Mouse (Mus musculus): Measurements from ENCODE around the gene Cd163.
"Not testable (repeated sequence)": the region's sequence is repeated elsewhere in the genome, so short reads cannot be mapped to it uniquely, and the experiment has no call there.

The Cd163 gene

DNA sequence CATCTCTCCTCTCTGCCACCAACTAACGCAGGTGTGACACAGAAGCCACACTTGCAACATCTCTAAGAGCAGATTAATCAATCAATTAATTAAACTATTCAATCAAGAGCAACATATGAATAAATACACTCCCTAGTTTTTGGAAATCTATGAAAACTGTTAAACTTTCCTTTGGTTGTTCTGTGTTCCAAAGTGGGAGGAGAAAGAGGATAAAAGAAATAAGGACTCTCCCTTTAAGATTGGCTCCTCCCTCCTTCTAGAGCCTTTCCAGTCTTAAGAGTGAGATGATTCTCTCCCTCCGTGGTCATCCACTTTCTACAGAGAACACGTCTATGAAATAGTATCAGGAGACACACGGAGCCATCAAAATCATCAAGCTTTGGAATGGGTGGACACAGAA is at the start of gene Cd163:
Gene Cd163, plus strand, starts transcription at position 301 of the 400 bp plus-strand sequence.
- no peak for DNase-seq

DNA sequence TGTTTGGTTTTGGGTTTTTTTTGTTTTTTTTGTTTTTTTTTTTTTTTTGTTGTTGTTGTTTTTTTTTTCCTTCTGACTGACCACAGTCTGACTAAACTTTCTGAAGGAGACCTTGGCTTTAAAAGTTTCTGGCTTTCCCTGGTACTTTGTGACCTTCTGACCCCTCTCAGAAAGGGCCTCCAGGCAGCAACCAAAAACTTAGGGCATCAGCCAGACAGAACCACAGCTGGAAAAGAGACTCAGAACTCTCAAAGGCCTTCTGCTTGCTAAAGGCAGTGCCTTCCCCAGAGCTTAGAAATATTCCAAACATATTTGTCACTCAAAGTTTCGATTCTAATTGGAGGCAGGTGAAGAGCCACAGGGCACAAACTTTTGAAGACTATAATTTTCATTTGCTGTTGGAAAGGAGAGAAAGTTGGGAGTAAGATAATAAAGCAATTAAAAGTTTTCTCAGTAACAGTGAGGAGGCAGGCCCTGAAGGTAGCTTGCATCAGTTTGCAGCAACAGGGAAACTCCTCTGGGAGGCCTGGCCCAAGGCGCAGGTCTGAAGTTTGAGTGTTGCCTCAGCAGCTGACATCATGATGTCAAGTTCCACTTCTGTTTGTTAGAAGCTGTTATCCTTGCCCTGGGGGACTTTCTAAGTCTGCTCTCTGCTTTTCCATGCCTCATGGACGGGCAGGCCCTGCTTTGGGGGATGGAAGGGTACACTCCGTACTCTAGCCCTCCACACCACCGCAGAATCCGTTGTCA is 48.6 kb upstream of the Cd163 start:
- no peak for DNase-seq

DNA sequence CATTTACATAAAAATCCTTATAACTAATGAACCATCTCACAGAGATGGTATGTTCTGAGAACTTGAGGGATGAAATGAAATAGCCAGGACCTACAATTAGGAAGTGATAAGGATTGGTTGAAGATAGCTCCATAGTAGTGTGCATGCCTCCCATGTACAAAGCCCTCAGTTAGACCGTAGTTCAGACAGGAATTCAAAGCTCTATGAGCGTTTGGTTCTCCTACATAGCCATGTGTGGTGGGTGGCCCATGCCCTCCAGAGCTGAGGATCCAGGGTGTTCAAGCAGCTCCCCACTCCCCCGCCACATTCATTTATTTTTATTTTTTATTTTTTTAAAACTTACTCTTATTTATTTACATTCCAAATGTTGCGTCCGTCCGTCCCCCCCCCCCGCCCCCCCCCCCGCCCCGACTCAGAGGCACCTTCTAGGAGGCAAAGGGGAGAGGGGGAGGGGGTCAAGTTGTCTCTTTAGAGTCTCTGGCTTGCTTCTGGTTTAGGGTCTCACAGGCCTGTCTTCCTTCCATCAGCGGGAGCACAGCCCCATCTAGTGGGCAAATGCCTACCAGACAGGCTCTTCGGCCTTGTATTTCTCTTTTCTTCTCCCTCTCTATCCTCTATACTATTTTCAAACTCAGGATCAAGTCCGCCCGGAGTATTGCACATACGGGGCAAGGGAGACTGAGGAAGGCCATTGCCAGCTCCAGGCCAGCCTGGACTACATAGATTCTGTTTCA is 44.1 kb upstream of the Cd163 start:
- peak; percentile 51 for DNase-seq

- DNase-seq: peak; percentile 55
These were observed 41.8 kb upstream of the Cd163 start for GRCm38 (mm10) chr6:124262696-124263095.

DNA sequence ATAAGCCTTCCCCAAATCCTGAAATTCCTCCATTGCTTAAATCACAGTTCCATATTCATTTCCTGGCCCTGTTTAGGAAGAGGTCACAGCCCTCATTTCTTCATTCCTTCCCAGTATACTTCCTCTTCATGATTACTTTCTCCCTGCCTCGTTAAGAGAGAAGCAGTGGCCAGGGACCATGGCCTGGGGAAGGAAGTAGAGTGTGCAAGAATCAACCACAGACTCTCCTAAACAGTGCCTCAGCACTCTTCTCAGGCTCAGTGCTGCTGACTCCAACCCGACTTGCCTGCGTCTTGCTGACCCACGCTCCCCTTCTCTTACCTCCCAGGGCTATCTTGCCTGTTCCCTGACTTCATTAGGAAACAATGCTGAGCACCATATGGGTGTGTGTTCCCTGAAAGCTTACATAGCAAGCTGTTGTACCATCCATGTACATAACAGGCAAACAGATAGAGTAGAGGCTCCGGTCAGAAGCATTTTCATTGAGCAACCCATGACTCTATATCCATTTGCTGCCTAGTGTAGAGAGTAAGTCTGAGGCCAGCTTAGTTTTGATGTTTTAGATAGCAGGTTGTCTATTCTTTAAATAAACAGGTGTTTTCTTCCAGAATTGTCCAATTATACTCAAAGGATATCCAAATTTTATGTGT is 31.1 kb upstream of the Cd163 start:
- no peak for DNase-seq

DNA sequence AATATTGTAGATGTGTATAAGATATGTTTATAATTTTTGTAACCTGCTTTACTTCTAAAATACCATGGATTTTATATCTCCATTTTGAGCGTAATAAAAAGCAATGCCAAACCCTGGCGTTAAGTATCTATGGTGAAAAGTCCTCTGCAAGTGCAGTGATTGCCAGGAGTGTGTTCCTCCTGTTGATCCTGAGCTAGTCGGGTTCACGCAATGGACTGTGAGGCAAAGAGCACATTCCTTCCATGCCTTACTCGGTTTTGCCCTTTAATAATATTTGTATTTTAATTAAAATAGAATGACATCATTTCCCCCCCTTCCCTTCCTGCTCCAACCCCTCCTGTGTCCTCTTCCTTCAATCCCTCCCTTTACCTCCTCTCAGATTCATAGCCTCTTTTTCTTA is 26.8 kb upstream of the Cd163 start:
- DNase-seq: no peak

GRCm38 (mm10) chr6:124278291-124278690 is 26.2 kb upstream of the Cd163 start:
- no peak for DNase-seq

DNA sequence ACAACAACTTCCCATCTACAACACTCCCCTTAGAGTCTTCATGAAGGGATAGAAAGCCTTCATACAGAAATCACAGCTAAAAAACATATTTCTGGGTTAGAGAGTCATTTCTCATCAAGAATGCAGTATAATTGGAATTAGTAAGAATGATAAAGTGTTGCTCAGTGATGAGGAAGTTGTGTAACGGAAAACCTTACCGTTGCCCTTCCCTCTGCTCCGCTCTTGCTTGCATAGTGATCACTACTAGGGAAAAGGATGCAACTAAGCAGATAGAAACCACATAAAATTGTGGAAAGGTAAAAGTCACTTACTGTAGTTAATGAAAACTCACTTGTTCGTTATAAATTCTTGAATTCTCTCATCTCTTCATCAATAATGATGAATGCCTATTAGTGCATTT is 21.7 kb upstream of the Cd163 start:
- DNase-seq: no peak

GRCm38 (mm10) chr6:124297378-124297777 is 7.1 kb upstream of the Cd163 start:
- DNase-seq: not testable (repeated sequence)

DNA sequence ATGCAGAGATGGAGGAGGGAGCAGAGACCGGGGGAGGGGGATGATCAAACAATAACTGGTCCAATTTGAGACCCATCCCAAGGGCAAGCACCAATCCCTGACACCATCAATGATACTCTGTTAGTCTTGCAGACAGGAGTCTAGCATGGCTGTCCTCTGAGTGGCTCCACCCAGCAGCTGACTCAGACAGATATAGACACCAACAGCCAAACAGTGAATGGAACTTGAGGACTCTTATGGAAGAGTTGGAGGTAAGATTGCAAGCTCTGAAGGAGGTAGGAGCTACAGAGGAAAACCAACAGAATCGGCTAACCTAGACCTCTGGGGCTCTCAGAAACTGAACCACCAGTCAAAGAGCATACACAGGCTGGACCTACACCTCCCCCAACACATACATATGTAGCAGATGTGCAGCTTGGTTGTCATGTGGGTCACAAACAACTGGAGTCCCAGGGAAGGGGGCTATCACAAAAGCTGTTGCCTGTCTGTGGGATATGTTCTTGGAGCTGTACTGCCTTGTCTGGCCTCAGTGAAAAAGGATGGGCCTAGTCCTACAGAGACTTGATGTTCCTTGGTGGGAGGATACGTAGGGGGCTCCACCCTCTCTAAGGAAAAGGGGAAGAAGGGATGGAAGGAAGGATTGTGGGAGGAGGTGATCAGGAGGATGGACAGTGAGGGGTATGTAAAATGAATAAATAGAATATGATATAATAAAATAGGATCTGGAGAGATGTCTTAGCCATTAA is 2.8 kb upstream of the Cd163 start:
- DNase-seq: no peak

DNA sequence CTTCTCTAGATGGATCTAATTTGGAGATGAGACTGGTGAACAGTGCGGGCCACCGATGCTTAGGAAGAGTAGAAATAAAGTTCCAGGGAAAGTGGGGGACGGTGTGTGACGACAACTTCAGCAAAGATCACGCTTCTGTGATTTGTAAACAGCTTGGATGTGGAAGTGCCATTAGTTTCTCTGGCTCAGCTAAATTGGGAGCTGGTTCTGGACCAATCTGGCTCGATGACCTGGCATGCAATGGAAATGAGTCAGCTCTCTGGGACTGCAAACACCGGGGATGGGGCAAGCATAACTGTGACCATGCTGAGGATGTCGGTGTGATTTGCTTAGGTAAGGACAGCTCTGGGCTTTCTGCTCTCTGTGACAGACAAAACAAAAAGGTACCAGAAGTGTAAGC is 4.5 kb downstream of the Cd163 start:
- DNase-seq: no peak

DNA sequence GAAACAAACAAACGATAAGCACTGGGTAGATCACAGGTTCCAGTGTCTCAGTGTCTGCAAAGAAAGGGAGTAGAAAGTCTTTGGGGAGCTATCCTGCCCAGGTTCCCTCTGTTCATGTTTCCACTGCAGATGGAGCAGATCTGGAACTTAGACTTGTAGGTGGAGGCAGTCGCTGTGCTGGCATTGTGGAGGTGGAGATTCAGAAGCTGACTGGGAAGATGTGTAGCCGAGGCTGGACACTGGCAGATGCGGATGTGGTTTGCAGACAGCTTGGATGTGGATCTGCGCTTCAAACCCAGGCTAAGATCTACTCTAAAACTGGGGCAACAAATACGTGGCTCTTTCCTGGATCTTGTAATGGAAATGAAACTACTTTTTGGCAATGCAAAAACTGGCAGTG is 7.8 kb downstream of the Cd163 start:
- no peak for DNase-seq

DNA sequence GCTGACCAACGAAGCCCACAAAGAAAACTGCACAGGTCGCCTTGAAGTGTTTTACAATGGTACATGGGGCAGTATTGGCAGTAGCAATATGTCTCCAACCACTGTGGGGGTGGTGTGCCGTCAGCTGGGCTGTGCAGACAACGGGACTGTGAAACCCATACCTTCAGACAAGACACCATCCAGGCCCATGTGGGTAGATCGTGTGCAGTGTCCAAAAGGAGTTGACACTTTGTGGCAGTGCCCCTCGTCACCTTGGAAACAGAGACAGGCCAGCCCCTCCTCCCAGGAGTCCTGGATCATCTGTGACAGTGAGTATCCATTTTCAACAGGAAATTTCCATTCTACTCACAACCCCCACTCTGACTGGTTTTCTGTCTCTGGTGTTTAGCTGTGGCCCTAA is 15.9 kb downstream of the Cd163 start:
- DNase-seq: no peak

DNA sequence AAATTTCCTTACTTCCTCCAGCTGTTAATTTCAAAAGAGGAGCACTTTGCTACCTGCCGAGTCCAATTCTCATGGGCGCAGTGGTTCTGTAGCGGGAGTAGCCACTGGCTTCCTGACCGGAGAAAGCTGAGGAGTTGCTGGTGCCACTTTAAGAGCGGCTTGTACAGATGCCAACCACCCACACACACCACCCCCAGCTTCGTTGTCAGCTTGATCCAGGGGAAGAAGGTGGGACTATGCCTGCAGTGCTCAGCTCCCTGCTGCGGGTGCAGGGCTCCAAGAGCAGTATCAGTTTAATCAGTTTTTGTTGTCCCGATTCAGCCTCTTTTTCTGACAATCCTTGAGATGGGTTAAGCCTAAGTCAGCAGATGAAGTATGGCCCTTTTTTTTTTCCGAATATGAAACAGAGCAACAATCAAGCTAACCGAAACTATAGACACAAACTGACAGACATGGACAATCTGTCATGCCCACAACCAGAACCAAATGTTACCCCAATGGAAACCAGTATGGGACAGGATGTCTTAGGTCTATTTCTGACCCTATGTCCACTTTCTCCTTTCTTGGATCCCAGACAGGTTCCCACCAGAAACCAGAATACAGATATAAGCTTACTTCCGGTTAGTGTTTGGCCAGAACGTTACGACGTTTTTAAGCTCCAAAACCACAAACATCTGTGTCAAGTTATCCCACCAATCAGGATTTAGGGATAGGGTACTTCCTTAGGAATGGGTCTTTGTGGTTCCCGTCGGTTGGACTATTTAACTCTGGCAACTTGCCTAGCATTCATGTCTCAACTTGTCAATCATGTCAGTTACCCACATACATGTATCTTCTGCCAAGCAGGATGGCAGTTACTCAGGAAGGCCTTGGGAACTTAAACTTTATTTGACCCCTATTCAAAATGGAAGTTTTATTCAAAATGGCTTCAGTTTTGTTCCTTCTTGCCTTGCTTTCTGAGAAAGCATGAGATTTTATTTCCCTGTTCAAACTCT is 17.3 kb downstream of the Cd163 start:
- DNase-seq: peak; percentile 26

- peak; percentile 14 for DNase-seq
These were observed 24.0 kb downstream of the Cd163 start for GRCm38 (mm10) chr6:124328394-124328991.

- no peak for DNase-seq
These were observed 25.2 kb downstream of the Cd163 start for GRCm38 (mm10) chr6:124329622-124330021.

- peak; percentile 22 for DNase-seq
These were observed 40.6 kb downstream of the Cd163 start for GRCm38 (mm10) chr6:124345096-124345495.

DNA sequence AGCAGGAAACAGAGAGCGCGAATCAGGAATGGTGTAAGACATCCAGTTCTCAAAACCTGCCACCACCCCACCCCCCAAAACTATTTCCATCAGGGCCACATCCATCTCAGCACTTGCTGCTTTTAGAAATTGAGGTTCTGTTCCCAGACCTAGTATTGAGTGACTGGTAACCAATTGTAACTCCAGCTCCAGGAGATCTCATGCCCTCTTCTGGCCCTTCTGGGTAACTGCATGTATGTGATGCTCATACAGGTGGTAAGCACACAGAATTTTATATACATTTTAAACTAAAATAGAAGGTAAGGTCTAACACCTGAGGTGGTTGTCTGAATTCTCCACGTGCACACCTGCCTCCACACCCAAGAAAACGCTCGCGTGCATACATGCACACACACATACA is 42.2 kb downstream of the Cd163 start:
- no peak for DNase-seq

DNA sequence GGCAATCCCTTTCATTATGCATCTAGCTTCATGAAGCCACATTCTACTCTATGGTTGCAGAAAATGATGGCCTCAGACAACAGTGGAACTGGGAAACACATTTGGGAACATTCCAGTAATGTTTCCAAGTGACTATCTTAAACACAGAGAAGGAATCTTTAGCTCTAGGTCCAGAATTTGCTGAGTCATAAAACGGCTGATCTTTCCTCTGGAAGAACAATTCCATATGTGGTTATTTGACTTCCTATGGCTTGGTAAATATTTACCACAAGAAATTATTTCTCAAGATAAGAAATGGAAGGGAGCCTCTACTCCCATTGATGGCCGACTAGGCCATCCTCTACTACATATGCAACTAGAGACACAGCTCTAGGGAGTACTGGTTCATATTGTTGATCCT is 48.8 kb downstream of the Cd163 start:
- DNase-seq: no peak

DNA sequence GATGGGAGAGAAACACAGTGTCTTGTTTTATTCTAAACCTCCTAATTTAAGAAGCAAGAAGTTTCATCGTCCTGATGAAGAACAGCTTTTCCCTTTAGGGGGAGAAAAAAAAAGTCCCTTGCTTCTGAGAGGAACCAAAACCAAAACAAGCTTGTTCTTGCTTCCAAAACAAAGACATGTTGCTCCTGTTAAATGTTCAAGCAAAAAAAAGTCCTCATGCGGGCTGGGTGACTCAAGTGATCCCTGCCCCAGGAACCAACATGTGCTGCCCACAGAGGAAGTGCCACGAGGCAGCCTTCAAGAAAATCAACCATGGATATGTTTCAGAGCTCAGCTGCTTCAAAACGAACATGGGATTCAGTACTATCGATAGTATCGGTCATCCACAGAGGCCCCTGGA is 54.5 kb downstream of the Cd163 start:
- DNase-seq: no peak

- DNase-seq: no peak
These were observed 56.1 kb downstream of the Cd163 start for GRCm38 (mm10) chr6:124360549-124360948.

- no peak for DNase-seq
These were observed 59.9 kb downstream of the Cd163 start for GRCm38 (mm10) chr6:124364328-124364727.
